Mouse (Mus musculus) C2C12 (cell line): ENCODE results near the gene Mier3. TPM values are rescaled to one million over a fixed set of nuclear protein-coding genes. Genes with fewer than 3 reads are reported as not detected.

Source experiments
- H3K27me3 ChIP-seq: one replicate; pipeline ENCODE4 v1.6.1; 2011; ENCODE audit not compliant: control insufficient read depth, insufficient read depth, insufficient read length
- H3K36me3 ChIP-seq: one replicate; pipeline ENCODE4 v1.6.1; 2011; ENCODE audit not compliant: control insufficient read depth, insufficient read depth
- H3K4me3 ChIP-seq: one replicate; pipeline ENCODE4 v1.5.1; 2011; ENCODE audit warnings: mild to moderate bottlenecking, control low read depth; ENCODE audit not compliant: poor library complexity, insufficient read depth, severe bottlenecking
- H3K79me2 ChIP-seq: one replicate; pipeline ENCODE4 v1.6.1; 2011; ENCODE audit not compliant: control insufficient read depth, insufficient read depth
- H3K79me3 ChIP-seq: one replicate; pipeline ENCODE4 v1.6.1; 2011; ENCODE audit warnings: low read depth, control low read depth
- H3ac ChIP-seq: one replicate; pipeline ENCODE3; 2011; ENCODE audit warnings: low read depth; ENCODE audit not compliant: control insufficient read depth, insufficient read length
- CEBPB ChIP-seq: IDR thresholded peaks from one replicate; pipeline ENCODE4 v1.6.1; 2011; ENCODE audit warnings: low read depth, mild to moderate bottlenecking, control low read depth, moderate library complexity
- CTCF ChIP-seq: IDR thresholded peaks from one replicate; pipeline ENCODE4 v1.5.1; 2011; ENCODE audit not compliant: control insufficient read depth, insufficient read depth, insufficient read length
- FOSL1 ChIP-seq: IDR thresholded peaks from one replicate; pipeline ENCODE4 v1.8.0; 2011; ENCODE audit warnings: mild to moderate bottlenecking, low read length; ENCODE audit not compliant: poor library complexity, insufficient read depth, severe bottlenecking
- MAX ChIP-seq: IDR thresholded peaks from one replicate; pipeline ENCODE4 v1.6.1; 2011; ENCODE audit warnings: mild to moderate bottlenecking, control low read depth
- MYOD1 ChIP-seq: IDR thresholded peaks from one replicate; pipeline ENCODE4 v1.6.1; 2011; ENCODE audit warnings: low read depth; ENCODE audit not compliant: control insufficient read depth, insufficient read length
- MYOG ChIP-seq: IDR thresholded peaks from one replicate; pipeline ENCODE4 v1.6.1; 2011; ENCODE audit not compliant: control insufficient read depth, insufficient read length; ENCODE audit errors: extremely low read depth
- USF1 ChIP-seq: IDR thresholded peaks from one replicate; pipeline ENCODE4 v1.6.1; 2011; ENCODE audit warnings: low read depth, mild to moderate bottlenecking, control low read depth, moderate library complexity
- polyA plus RNA-seq: library from polyadenylated mRNA; unstranded; fragments of >200 nt; fragmentation: generic; extraction: Trizol; gene quantifications from one replicate; pipeline ENCODE4 v1.2.1, GENCODE M21; 2012; ENCODE audit warnings: missing spikeins

The Mier3 gene
- polyA plus RNA-seq, 1 experiment, result 2.8 TPM

DNA sequence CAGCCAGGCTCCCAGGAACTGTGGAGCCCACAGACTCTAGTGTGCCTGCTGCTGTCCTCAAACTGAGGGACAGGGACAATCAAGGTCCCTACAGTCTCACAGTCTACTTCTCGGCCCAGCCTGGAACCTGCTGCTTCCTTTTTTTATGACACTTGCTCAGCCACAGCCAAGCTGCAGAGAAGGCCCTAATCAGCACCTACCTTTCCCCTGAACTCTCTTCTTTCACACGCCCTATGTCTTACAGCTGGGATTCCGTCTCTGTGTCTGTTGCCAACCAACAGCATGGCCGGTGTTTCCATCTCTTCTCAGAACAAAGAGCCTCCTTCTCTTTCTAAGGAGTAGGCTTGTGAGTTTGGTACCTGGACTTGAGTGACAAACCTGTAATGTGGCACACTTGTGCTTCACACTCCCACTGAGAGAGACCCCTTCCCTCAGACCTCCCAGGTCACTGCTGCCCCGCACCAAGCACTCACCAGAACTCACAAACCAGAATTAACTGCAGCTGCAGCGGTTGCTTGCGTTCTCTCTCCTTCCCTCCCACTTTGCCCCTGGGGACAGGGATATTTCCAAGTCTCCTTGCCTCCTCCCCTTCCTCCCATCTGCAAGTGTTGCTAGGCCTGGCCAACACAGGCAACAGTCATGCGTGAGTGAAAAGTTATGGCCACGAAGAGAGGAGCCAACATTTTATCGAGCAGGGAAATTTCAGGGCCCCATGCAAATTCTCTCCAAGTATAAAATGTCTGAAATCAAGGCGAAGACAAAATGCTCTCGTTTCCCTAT, 22.1 kb upstream of the Mier3 start:
- Histone ChIP-seq H3K4me3 (no peak overlapping the region), H3K36me3 (no peaks in the 10 kb centered on the region), H3K27me3 (peaks cover 8% of the 10 kb centered on the region), H3K79me2 (no peaks in the 10 kb centered on the region), H3K79me3 (no peaks in the 10 kb centered on the region), H3ac (no peak overlapping the region)
- TF ChIP-seq MYOD1, result no peak
- TF ChIP-seq USF1, result no peak
- TF ChIP-seq MAX, result no peak
- no peak for TF ChIP-seq FOSL1
- TF ChIP-seq MYOG, result no peak
- no peak for TF ChIP-seq CEBPB
- TF ChIP-seq CTCF, result no peak

DNA sequence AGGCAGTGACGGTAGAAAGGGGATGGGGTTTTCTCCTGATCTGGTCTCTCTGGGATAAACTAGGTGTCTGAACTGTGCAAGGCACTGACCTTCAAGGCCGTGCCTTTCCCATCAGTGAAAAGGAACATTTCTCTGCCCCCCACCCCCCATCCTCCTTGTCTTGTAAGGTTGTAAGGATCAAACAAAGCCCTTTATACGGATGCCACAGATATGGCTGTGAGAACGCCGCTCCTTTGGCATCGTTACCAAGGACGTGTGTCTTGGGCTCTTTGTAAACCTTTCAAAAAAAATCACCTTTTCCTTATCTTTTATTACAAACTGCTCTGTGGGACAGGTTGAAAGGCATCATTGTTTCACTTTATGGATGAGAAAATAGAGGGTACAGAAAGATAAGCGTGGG, 21.3 kb upstream of the Mier3 start:
- peaks cover 8% of the 10 kb centered on the region for H3K27me3 ChIP-seq
- no peak for TF ChIP-seq CTCF
- TF ChIP-seq MAX, result no peak
- H3K36me3 ChIP-seq, result no peaks in the 10 kb centered on the region
- no peak overlapping the region for H3K4me3 ChIP-seq
- H3ac ChIP-seq, result no peak overlapping the region
- H3K79me3 ChIP-seq, result no peaks in the 10 kb centered on the region
- no peaks in the 10 kb centered on the region for H3K79me2 ChIP-seq

DNA sequence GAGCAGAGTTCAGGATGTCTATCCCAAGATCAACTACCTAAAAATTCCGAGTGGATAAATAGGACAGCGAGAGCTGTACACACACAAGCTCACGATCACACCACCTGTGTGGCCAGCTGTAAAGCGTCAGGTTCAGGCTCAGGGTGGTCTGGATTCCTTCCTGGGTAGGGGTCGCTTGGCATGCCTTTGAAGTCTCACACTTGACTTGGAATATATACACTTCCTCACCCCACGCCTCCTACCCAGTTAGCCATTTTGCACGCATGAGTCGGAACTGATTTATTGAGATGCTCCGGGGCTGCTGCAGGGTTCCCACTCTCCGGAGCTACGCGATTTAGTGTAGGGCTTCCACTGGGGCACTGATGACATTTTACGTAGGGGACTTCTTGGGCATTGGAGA, 20.7 kb upstream of the Mier3 start:
- TF ChIP-seq FOSL1, result no peak
- TF ChIP-seq MYOD1, result no peak
- no peak for TF ChIP-seq MAX
- no peak for TF ChIP-seq USF1
- no peak for TF ChIP-seq MYOG
- no peak for TF ChIP-seq CEBPB
- TF ChIP-seq CTCF, result no peak
- no peak overlapping the region for H3K4me3 ChIP-seq
- H3K36me3 ChIP-seq, result no peaks in the 10 kb centered on the region

DNA sequence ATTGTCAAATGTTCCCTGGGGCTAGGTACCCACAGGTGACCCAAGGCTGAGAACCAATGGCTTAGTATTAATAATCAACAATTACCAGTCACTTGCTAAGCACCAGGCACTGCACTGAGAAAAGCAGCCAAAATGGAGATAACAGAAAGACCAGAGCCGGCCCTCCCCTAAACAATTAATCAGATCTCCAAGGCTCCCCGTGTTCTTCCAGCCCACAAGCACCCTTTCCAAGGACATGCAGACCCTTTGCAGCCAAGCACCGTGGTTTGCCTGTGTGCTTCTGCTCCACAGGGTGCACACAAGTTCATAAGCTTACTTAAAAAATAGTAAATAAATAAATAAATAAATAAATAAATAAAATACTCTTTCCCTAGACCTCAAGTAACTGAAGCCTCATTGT, 20.2 kb upstream of the Mier3 start:
- no peaks in the 10 kb centered on the region for H3K79me3 ChIP-seq
- TF ChIP-seq MAX (no peak), FOSL1 (no peak), CTCF (no peak), MYOD1 (no peak), USF1 (no peak), CEBPB (no peak), MYOG (no peak)
- H3K4me3 ChIP-seq, result no peak overlapping the region
- peaks cover 8% of the 10 kb centered on the region for H3K27me3 ChIP-seq
- H3K36me3 ChIP-seq, result no peaks in the 10 kb centered on the region
- no peak overlapping the region for H3ac ChIP-seq
- H3K79me2 ChIP-seq, result no peaks in the 10 kb centered on the region

More for the DNA sequence above, 20.7 kb upstream of the Mier3 start:
- H3ac ChIP-seq, result no peak overlapping the region
- H3K79me2 ChIP-seq, result no peaks in the 10 kb centered on the region
- no peaks in the 10 kb centered on the region for H3K79me3 ChIP-seq
- H3K27me3 ChIP-seq, result peaks cover 8% of the 10 kb centered on the region

DNA sequence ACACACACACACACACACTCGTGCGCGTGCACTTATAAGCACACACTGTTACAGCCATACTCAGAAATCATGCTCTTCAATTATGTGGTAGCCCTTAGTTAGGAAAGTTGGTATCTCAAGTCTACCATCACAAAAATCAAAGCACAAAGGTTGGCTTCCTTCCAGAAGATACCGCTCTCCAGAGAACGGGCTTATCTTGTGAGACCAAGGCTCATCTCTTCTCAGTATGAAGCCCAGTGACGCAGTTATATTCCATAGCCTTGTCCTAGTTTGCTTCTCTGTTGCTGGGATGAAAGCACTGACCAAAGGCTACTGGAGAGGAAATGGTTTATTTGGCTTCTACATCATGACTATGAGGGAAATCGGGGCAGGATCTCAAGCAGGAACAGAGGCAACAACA, 12.8 kb upstream of the Mier3 start:
- Histone ChIP-seq H3K79me2 (no peaks in the 10 kb centered on the region), H3K4me3 (no peak overlapping the region), H3K79me3 (no peaks in the 10 kb centered on the region), H3ac (no peak overlapping the region), H3K36me3 (no peaks in the 10 kb centered on the region), H3K27me3 (no peaks in the 10 kb centered on the region)
- no peak for TF ChIP-seq FOSL1
- TF ChIP-seq MYOD1, result no peak
- no peak for TF ChIP-seq CEBPB
- TF ChIP-seq MYOG, result no peak
- TF ChIP-seq MAX, result no peak
- no peak for TF ChIP-seq USF1
- no peak for TF ChIP-seq CTCF

DNA sequence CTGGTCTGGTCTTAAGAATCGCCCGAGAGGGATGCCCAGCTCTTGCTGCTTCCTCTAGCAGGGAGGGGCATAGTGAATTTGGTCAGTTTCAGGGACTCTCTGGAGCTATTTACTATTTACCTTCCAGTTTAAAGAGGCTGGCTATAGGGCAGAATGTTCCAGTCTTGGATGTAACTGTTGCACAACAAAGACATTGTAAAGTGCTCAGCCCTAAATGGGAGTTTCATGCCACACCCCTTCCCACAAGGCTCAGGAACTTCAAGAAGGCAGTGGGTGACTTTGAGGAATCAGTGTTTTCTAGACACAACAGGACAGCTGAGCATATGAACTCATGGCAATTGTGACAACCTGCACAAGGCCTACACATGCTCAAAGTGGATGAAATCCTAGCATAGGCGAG, 3.9 kb upstream of the Mier3 start:
- Histone ChIP-seq H3K36me3 (no peaks in the 10 kb centered on the region), H3K27me3 (peaks cover 10% of the 10 kb centered on the region), H3ac (no peak overlapping the region), H3K4me3 (no peak overlapping the region), H3K79me3 (no peaks in the 10 kb centered on the region), H3K79me2 (no peaks in the 10 kb centered on the region)
- no peak for TF ChIP-seq MYOG
- no peak for TF ChIP-seq USF1
- TF ChIP-seq FOSL1, result no peak
- TF ChIP-seq CTCF, result no peak
- TF ChIP-seq MAX, result no peak
- TF ChIP-seq CEBPB, result no peak
- TF ChIP-seq MYOD1, result no peak
